Mouse (Mus musculus) v-Abl transformed pro-B cells (cell line): Measurements from ENCODE around the gene Pus10.

Experiments
- in situ Hi-C, 2 experiments: fragments of 400-800 bp; cut with MboI; formaldehyde crosslinking; loops; one replicate each; pipeline ENCODE4 v1.15.1; 2025; ENCODE audit not compliant: unreplicated experiment in 2 of 2

Pus10 gene

GRCm38 (mm10) chr11:23665311-23665786 lies at the start of gene Pus10:
Gene Pus10 (plus strand): TSS chr11:23665674.
- in situ Hi-C loops: loop anchor here in 1 of 2 experiments (5.0 to 25.0 kb wide), 2 partner anchors 33 to 678 kb away; partner anchors contain the start of genes 0610010F05Rik, Cct4, Commd1 and Gm28048

- in situ Hi-C loops: no loop called here
Measured at GRCm38 (mm10) chr11:23618995-23619394, 46.5 kb upstream of the Pus10 start.

- in situ Hi-C loops: loop anchor here in 1 of 2 experiments (5.0 kb wide), 1 partner anchor 37 kb away; the partner anchor contains the start of genes Pex13 and Pus10
Measured at GRCm38 (mm10) chr11:23630664-23631063, 34.8 kb upstream of the Pus10 start.

GRCm38 (mm10) chr11:23632945-23633878 lies 32.3 kb upstream of the Pus10 start, which contains the start of gene 0610010F05Rik:
Gene 0610010F05Rik (minus strand): TSS chr11:23633639.
- in situ Hi-C loops: loop anchor here in 1 of 2 experiments (5.0 kb wide), 1 partner anchor 34 kb away; the partner anchor contains the start of genes Pex13 and Pus10

GRCm38 (mm10) chr11:23633879-23634215 lies 31.6 kb upstream of the Pus10 start:
- in situ Hi-C loops: loop anchor here in 1 of 2 experiments (5.0 kb wide), 1 partner anchor 33 kb away; the partner anchor contains the start of genes Pex13 and Pus10

- in situ Hi-C loops: loop anchor here in 1 of 2 experiments (5.0 kb wide), 1 partner anchor 33 kb away; the partner anchor contains the start of genes Pex13 and Pus10
Measured at GRCm38 (mm10) chr11:23634573-23634972, 30.9 kb upstream of the Pus10 start.

- in situ Hi-C loops: no loop called here
Measured at GRCm38 (mm10) chr11:23647431-23647830, 18.0 kb upstream of the Pus10 start.

GRCm38 (mm10) chr11:23647835-23648234 lies 17.6 kb upstream of the Pus10 start:
- in situ Hi-C loops: no loop called here

GRCm38 (mm10) chr11:23653666-23654065 lies 11.8 kb upstream of the Pus10 start:
- in situ Hi-C loops: loop anchor here in 1 of 2 experiments (25.0 kb wide), 1 partner anchor 666 kb away; the partner anchor contains the start of genes Cct4, Commd1 and Gm28048

- in situ Hi-C loops: loop anchor here in 1 of 2 experiments (25.0 kb wide), 1 partner anchor 670 kb away; the partner anchor contains the start of genes Cct4, Commd1 and Gm28048
Measured at GRCm38 (mm10) chr11:23657791-23658190, 7.7 kb upstream of the Pus10 start.

GRCm38 (mm10) chr11:23664232-23664631 lies 1.2 kb upstream of the Pus10 start:
- in situ Hi-C loops: loop anchor here in 1 of 2 experiments (25.0 kb wide), 1 partner anchor 677 kb away; the partner anchor contains the start of genes Cct4, Commd1 and Gm28048

- in situ Hi-C loops: loop anchor here in 1 of 2 experiments (5.0 to 25.0 kb wide), 2 partner anchors 34 to 679 kb away; partner anchors contain the start of genes 0610010F05Rik, Cct4, Commd1 and Gm28048
Measured at GRCm38 (mm10) chr11:23665798-23666501, 476 bp downstream of the Pus10 start, which contains the start of gene Pex13. Gene Pex13 (minus strand): TSS chr11:23665959.

- in situ Hi-C loops: loop anchor here in 1 of 2 experiments (5.0 to 25.0 kb wide), 2 partner anchors 34 to 679 kb away; partner anchors contain the start of genes 0610010F05Rik, Cct4, Commd1 and Gm28048
Measured at GRCm38 (mm10) chr11:23666526-23666925, 1.1 kb downstream of the Pus10 start.

GRCm38 (mm10) chr11:23667128-23667527 lies 1.7 kb downstream of the Pus10 start:
- in situ Hi-C loops: loop anchor here in 1 of 2 experiments (5.0 to 25.0 kb wide), 2 partner anchors 35 to 680 kb away; partner anchors contain the start of genes 0610010F05Rik, Cct4, Commd1 and Gm28048

GRCm38 (mm10) chr11:23672256-23672749 lies 6.8 kb downstream of the Pus10 start:
- in situ Hi-C loops: loop anchor here (10.0 to 25.0 kb wide), 2 partner anchors 182 to 685 kb away; partner anchors contain the start of genes Cct4 (in 1 of the 2), Commd1 (in 1 of the 2) and Gm28048 (in 1 of the 2)

GRCm38 (mm10) chr11:23676100-23676499 lies 10.6 kb downstream of the Pus10 start:
- in situ Hi-C loops: loop anchor here (5.0 to 25.0 kb wide), 4 partner anchors 179 to 561 kb away; no protein-coding TSS in a partner anchor

- in situ Hi-C loops: loop anchor here (5.0 to 25.0 kb wide), 4 partner anchors 176 to 558 kb away; no protein-coding TSS in a partner anchor
Measured at GRCm38 (mm10) chr11:23679044-23679642, 13.7 kb downstream of the Pus10 start.

- in situ Hi-C loops: loop anchor here (5.0 to 25.0 kb wide), 4 partner anchors 47 to 557 kb away; no protein-coding TSS in a partner anchor
Measured at GRCm38 (mm10) chr11:23680435-23680950, 15.0 kb downstream of the Pus10 start.
